Mouse (Mus musculus) gastrocnemius, postnatal 25 days (tissue): ENCODE measurements around the gene Man1b1. TPM values are rescaled to one million over a fixed set of nuclear protein-coding genes. Genes with fewer than 3 reads are reported as not detected.

Experiments
- DNase-seq: peaks from one replicate; pipeline ENCODE4 v3.0.0; 2022
- total RNA-seq, 2 experiments: library from RNA; stranded (reverse); gene quantifications; 1 replicate in 1 of 2; 2 replicates in 1 of 2; pipeline ENCODE4 v1.2.3; 2021

Man1b1 gene
- total RNA-seq, 2 experiments from 2014 or later = 11.9 to 15.4 TPM

DNA sequence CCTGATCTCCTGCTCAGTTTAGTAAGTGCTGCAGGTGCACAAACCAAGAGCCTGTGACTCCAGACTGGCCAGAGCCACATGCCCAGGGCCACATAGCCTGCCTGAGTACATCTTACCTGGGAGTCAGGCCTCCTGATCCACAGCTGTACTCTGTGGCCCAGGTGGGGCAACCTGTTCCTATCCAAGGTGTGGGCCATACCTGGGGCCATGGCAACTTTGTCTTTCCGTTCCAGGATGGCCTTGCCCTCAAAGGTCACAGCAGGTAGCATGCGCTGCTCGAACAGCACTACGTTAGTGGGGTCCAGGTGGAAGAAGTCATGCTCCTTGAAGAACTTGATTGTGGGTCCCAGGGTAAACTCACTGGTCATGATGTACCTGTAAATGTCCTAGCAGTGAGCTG is 32.2 kb downstream of the Man1b1 start:
- no peak for DNase-seq

DNA sequence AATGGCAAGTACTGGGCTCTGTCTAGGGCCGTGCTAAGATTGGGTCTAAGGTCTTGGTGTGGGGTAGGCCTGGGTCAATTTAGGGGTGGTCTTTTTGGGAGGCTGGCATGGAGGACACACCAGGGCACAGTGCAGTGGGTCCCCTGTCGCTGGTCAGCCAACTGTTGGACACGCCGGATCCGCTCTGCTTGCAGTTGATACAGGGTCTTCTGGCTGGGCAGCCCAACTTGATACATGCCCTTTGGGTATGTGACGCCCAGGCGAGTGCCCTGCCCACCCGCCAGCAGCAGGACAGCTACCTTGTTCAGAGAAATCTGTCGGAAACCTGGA is 32.6 kb downstream of the Man1b1 start:
- DNase-seq = no peak

DNA sequence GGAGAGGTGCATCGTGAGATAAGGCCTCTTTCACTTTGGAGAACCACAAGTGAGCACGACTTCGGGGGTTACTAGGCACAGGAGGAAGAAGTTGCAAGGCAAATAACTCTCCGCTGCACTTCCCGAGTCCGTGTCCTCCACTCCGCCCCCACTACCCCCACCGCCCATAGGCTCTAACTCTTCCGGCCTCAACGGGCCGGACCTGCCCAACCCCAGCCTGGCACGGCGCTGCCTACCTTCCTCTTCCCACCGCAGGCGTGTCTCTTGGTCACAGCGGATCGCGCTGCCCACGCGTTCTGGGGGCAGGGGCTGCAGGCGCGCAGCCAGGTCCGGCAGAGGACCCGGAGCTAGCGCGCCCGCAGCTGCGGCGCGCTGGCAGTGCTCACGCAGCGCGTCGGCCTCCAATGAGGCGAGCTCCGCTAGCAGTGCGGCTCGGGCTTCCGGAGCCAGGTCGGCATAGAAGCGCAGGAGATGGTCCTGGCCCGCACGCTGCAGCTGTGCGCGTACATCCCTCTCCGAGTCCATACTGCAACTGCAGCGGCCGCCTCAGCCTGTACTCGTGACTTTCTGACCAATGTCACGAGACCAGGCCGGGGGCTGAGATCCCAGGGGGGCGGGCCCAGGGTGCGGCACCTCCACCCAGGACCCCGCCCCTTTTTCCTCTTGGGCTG is 33.1 kb downstream of the Man1b1 start, which contains the start of gene Uap1l1:
Gene Uap1l1 (minus strand): TSS at position 592 of the 671 bp plus-strand sequence.
- DNase-seq = peak; percentile 86

DNA sequence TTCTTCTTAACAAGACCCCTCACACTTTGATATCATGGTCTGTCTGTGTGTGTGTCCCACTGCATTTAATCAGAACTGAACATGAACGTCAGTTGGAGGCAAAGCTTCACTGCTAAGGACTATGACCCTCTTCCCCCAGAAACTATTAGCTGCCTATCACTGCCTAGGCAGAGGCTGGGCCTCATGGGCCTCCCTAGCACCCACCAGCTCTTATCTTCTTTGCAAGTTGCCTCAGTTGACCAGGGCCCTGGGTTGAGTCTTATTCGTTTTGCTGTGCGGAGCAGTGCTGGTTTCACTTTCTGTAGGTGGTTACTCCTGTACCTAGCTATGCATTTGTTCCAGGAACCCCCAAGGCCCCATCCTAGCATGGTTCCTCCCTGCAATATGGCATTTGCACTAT is 37.9 kb downstream of the Man1b1 start:
- DNase-seq = no peak

DNA sequence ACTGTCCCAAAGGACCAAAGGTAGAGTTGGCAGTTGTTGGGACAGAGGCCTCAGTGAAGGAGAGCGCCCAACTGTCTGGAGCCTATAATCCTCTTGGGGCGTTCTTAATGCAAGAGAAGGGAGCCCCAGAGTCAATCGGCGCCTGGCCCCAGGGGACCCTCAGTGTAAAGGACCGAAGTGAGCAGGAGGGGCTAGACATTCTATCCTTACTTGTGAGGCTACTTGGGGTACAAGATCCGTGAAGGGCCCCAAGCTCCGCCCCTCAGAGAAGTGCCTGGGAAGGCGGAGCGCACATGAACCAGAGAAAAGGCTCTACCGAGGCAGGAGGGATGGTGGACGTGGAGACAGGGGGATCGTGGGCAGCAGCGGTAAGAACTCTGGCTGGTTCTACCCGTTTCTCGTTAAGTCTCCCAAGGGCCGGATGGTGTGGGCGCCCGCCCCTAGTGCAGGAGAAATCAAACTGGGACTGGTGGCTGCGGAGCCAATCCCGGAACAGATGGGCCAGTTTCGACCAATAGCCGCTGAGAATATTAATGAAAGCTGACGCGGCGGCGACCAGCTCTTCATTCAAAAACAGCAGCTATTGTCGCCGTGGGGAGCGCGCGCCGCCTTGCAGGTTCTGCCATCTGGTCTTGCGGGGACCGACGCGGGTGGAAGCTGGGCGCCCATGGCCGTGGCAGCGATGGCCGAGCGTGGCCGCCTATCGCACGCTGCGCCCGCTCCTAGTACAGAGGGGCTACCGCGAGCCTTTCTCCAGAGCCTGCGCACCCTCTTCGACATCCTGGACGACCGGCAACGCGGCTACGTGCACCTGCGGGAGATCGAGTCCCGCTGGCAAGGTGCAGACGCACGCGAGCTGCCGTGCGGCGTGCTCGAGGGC is 39.9 kb downstream of the Man1b1 start, which contains the start of gene Sapcd2:
Gene Sapcd2 (plus strand): TSS at position 558 of the 880 bp plus-strand sequence.
- peak; percentile 81 for DNase-seq

DNA sequence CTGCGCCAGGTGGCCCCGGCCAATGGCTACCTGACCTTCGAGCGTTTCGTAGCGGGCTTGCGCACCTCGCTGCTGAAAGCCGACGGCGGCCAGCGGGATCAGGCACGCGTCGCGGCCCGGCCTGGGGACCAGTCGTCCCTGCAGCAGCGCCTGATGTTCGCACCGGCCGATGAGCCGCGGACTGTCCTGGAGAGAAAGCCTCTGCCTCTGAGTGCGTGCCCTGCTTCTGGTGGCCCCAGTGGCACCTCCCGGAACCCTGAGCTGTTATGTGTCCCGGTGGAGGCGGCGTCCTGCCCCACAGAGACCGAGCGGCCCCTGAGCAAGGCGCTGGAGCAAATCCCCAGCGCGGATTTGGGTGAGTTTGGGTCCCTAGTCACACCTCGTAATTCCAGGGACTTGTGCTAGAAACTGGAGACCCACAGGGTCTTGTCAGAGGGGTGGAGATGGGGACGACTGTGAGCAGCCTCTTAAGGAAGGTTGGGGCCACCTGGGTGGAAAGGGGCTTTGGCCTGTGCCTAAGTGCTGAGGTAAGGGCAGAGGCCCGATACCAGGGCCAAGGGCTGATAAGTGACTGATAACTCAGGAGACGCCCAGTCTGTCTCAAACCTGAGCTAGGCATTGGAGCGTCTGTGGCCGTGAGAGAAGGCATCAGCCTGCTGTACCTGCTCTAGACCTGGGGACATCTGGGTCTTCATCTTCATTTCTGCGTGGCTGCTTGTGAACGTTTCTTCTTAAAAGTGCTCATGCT is 40.7 kb downstream of the Man1b1 start:
- no peak for DNase-seq

DNA sequence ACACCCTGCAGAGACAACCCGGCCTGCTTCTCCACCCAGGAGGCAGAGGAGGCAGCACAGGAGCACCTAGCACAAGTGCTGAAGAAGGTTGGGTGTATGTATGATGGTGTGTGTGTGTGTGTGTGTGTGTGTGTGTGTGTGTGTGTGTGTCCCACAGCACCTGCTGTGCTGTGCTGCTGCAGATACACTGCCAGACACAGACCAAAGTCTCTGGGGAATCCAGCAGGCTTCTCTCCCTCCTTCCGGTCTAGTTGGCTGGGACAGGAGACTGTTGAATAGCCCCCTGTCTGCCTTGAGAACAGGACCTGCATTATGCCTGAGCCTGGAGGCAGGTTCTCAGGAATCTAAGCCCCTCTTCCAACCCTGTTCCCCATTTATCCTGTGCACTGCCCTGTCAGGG is 41.3 kb downstream of the Man1b1 start:
- no peak for DNase-seq

DNA sequence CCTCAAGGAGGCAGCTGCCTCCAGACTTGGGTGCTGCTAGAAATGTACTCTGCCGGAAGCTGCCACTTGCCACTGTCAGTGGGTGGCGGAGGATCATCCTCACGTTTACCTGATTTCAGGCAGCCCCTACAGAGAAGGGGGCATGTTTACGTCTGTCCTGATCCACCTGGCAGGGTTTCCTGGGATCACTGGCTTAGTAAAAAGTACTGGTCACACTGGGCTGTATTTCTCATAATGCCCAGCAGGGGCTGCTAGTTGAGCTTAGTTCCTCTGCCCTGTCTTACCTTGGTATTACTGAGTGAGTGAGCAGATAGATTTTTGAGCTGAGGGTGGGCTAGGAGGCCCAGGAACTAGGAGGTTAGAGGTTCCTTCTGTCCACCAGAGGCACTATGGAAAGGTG is 44.5 kb downstream of the Man1b1 start:
- DNase-seq = no peak

DNA sequence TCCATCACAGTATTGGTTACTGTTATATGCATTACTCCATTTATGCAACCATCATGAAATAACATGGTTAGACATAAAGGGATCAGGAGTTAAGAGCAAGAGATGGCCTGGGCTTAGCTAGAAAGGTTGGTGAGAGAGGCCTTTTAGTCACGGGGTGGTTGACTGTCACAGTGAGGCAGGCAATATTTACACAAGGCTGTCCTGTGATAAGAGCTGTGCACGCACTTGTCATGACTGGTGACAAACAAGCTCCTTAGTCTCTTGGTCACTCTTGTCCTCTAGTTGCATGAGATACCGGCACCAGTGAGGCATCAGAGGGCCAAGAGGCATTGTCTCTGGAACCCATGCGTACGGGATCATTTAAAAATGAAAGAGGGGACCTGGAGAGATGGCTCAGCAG is 52.4 kb downstream of the Man1b1 start:
- DNase-seq = no peak

DNA sequence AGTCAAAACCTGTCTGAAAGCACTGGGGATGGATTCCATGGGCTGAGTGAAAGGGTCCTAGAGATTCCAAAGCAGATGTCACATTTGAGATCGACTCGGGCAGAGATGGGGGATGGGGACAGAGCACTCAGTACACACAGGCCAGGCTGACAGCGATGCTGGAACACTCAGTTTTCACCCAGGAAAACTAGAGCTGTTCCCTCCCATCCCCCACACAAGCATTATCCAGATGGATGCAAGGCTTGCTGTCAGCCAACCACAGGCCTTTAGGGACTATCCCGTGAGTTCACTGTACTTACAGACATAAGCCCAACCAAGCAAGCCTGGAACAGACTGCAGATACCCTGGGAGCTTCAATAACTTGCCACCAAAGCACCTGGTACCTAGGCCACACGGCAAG is 59.1 kb downstream of the Man1b1 start:
- no peak for DNase-seq

DNA sequence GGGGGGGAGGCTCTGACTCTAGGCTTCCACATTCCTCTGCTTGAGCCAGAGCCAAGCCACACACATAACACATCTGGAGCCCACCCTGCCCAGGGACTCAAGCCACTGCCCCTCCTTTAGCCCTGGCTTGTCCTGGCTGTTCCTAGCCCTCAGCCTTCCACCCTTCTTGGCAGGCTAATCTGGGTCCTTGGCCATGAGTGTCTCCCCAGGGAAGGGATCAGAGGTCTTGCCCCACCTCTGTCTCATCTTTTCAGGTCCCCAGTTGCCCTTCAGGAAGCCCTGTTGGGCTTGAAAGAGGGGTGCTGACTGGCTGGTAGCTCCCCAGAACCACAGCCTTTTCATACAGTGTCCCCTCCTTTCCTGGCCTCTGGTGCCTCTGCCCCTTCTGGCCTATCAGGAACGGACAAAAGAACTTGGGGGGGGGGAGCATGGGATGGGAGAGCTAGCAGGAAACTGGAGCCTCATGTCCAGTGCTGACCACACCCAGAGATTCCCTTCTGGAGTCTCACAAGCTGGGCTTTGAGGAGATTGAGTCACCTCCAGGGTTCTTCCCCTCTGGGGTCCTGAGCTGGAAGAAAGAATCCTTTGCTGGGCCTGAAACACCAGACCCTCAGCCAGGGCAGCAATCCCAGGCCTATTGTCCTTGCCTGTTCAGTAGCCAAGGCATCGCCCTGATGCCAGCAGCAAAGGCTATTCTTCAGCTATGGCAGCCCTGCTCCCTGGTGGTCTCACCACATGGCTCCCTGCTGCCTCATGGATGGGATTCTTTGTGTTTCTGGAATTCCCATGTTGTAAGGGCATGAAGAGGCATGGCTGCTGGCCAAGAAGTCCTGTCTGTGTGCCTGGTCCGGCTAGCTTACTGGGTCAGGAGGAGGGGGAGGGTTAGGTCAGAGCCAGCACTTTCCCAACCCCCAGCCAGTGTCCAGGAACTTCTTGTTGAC is 62.4 kb downstream of the Man1b1 start:
- DNase-seq = peak; percentile 72

DNA sequence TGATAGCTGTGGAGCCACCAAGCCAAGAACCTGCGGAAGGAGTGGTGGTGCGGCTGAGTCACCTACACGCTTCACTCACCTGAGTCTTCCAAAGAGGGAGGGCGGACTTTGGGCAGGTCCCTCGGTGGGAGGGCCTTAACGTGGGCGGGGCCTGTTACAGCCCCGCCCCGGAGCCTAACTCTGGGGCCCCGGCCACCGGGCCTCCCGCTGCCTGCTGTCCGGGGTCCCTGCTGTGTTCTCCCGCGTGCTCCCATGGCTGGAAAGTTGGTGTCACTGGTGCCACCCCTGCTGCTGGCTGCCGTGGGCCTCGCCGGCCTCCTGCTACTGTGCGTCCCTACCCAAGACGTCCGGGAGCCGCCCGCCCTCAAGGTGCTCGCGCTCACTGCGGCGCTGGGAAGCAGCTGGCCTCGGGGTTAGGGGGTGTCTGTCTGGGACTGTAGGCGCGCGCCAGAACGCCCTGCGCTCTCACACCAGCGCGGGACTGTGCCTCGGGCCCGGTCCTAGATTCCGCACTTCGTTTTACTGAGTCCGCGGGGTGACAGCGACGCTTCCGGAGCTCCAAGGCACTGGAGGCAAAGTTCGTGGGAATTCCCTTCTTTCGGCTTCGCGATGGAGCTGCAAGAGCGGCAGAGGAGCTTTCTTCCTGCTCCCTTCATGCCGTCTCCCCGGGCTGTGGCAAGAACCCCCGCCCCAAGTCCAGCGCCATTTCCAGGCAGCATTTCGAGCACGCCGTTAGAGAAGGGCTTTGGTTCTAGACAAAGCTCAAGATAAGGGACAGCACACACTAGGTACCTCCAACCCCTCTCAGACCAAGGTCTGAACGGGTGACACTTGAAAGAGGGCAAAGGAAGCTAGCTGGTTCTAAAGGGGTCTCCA is 63.8 kb downstream of the Man1b1 start, which contains the start of gene Entpd2:
Gene Entpd2 (plus strand): TSS at position 154 of the 876 bp plus-strand sequence.
- peak; percentile 48 for DNase-seq

DNA sequence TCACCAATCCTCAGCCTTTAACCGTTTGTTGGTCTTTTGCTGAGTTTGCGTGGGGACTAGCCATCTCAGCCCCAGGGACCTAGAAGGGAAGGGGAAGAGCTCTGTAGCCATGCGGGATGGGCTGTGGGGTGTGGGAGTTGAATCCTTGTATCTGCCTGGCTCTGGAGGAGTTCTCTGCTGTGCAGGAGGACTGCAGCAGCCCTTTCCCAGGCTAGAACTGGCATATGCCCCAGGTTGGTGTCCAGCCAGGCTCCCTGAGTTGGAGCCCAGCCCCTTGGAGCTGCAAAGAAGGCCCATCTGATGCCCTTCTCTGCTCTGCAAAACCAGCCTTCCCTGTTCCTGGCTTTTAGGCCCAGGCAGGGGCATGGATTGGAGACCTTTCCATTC is 64.5 kb downstream of the Man1b1 start:
- peak; percentile 47 for DNase-seq

DNA sequence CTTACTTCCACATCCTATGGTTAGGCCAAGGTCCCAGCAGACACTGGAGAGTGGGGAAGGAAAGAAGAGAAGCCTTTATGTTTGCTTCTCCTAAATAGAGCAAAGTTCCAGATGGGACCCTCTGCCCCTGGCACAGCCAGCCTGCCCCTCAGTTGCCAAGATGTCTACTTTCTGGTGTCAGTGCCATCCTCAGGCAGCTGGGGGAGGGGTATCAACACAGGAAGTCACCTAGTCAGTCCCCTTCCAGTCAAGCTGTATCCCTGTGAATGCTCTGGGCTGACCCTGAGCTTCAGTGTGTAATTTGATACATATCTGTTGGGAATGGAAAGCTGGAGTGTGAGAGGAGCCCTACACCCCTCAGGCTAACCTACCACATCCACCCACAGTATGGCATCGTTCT is 64.9 kb downstream of the Man1b1 start:
- no peak for DNase-seq

DNA sequence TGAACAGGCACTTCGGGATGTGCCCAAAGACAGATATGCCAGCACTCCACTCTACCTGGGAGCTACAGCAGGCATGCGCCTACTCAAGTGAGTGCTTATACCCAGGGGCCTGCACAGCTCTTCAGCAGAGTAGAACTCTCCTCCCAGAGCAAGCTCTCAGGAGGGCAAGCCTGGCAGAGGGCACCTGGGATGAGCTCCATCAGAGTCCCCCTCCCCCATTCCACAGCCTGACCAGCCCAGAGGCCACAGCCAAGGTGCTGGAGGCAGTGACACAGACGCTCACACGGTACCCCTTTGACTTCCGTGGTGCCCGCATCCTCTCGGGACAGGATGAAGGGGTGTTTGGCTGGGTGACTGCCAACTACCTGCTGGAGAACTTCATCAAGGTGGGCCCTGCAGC is 65.9 kb downstream of the Man1b1 start:
- DNase-seq = no peak

DNA sequence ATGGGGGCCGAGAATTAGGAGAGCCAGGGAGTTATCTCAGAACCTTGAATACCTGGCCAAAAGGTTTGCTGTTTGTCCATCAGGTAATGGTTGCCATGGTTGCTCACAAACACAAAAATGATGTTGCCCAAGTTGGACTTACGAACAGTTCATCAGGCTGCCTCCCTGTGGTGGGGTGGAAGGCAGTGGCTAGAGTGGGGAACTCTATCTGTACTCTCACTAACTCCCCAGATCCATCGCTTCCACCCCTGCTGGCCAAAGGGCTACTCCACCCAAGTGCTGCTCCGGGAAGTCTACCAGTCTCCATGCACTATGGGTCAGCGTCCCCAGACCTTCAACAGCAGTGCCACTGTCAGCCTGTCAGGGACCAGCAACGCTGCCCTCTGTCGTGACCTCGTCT is 66.9 kb downstream of the Man1b1 start, which contains the start of gene Npdc1:
Gene Npdc1 (plus strand): TSS at position 301 of the 400 bp plus-strand sequence.
- no peak for DNase-seq

DNA sequence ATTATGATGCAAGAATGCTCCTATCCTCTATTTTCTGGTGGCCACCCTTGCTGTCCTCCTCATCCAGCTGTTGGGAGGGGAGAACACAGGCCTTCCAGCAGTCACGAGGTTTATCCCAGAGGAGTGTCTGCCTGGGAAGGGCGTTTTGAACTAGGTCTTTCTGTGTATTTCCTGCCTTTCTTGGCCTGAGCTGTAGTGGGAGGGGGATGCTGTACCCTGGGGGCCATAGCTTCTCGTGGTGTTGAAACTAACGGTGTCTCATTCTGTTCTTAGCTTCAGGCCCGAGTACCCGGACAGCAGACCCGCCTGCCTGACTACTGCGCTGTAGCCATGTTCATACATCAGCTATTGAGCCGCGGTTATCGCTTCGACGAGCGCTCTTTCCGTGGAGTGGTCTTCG is 68.2 kb downstream of the Man1b1 start:
- DNase-seq = peak; percentile 79

DNA sequence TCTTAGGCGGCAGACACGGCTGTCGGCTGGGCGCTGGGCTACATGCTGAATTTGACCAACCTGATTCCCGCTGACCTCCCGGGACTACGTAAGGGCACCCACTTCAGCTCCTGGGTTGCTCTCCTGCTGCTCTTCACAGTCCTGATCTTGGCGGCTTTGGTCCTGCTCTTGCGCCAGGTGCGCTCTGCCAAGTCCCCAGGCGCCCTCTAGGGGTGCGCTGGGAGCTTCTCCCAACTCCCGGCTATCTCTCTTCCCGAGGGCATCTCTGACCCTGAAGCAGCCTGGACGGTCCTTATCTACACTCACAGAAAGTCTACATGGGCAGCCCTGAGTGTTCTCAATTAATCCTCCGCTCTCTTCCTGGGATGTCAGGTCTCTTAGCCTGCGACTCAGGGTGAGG is 68.6 kb downstream of the Man1b1 start:
- peak; percentile 65 for DNase-seq
